Comparison of ENCODE assay signal across 32 mouse cellular contexts in the genomic region with DNA sequence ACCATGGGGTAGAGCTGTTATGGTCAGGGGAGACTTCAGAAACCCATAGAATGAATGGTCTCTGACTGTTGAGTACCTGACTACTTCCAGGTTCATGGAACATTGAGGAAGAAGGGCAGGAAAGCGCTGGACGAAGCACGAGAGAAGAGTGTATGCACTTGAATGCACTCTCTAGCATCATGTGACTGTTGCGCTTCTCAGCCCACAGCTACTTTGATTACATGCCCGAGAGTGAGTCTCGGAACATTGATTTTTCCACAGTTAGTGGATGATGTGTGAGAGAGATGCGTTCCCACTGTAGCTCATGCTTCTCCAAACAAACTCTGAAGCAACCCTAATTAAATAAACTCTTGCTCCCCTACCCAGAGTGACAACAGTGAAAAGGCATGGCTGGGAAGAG.
A peak's percentile ranks its signal among the peaks of the same experiment; 100 is the strongest.
DNase-seq lines count a peak whose midpoint lies in the region; ATAC-seq and TF ChIP-seq lines count a peak whose summit lies in the region.
"Had no signal": no experiment of that assay in that cellular context is flagged by ENCODE, and none has a peak within 500 bp of the region (broad histone marks: within the 10 kb centered on the region; RNA-seq: fewer than 3 reads in every experiment).

No protein-coding gene starts in this region.

- H3K4me1 ChIP-seq in kidney, postnatal 0 days (replicated peaks; ENCODE audit: insufficient read depth, low read length) = no peaks in the 10 kb centered on the region
- peaks cover 3% of the 10 kb centered on the region; the same call in 1 of the 2 replicates for H3K4me1 ChIP-seq in lung, embryonic 16.5 days (replicated peaks; ENCODE audit: control insufficient read depth, insufficient read depth, low read length)
- H3K4me1 ChIP-seq in lung, postnatal 0 days (ENCODE audit: insufficient read depth, low read depth, low read length) = no peaks in the 10 kb centered on the region
- no peaks in the 10 kb centered on the region for H3K4me1 ChIP-seq in intestine, embryonic 15.5 days (replicated peaks)
- H3K4me1 ChIP-seq: embryonic facial prominence, embryonic 13.5 days; limb, embryonic 12.5 days had no signal

- no peak overlapping the region for H3K27ac ChIP-seq in kidney, postnatal 0 days
- no peak overlapping the region for H3K27ac ChIP-seq in lung, embryonic 16.5 days (ENCODE audit: low read length)
- no peak overlapping the region for H3K27ac ChIP-seq in lung, postnatal 0 days (ENCODE audit: low read length)
- no peak overlapping the region for H3K27ac ChIP-seq in intestine, embryonic 15.5 days
- H3K27ac ChIP-seq: embryonic facial prominence, embryonic 13.5 days; forebrain, embryonic 10.5 days; forebrain, embryonic 15.5 days; heart, adult 2 months; heart, embryonic 13.5 days; hindbrain, embryonic 14.5 days; layer of hippocampus, adult 2 months; left cerebral cortex, adult 2 months; limb, embryonic 12.5 days; macrophage; neural tube, embryonic 15.5 days; stomach, embryonic 15.5 days had no signal

- no peaks in the 10 kb centered on the region for H3K9me3 ChIP-seq in kidney, postnatal 0 days (replicated peaks; ENCODE audit: low read length)
- H3K9me3 ChIP-seq in lung, embryonic 16.5 days (ENCODE audit: control insufficient read depth, low read length) = no peaks in the 10 kb centered on the region
- no peaks in the 10 kb centered on the region for H3K9me3 ChIP-seq in lung, postnatal 0 days (ENCODE audit: low read length)
- no peaks in the 10 kb centered on the region for H3K9me3 ChIP-seq in intestine, embryonic 15.5 days
- H3K9me3 ChIP-seq: embryonic facial prominence, embryonic 13.5 days; forebrain, embryonic 10.5 days; forebrain, embryonic 15.5 days; heart, embryonic 13.5 days; limb, embryonic 12.5 days; neural tube, embryonic 15.5 days; stomach, embryonic 15.5 days had no signal

- no peak for TF ChIP-seq EP300 in lung, postnatal 0 days (IDR thresholded peaks at IDR 0.05)

- no peak for TF ChIP-seq CTCF in kidney, postnatal 0 days (IDR thresholded peaks at IDR 0.05; ENCODE audit: low read depth)
- TF ChIP-seq CTCF in lung, postnatal 0 days (IDR thresholded peaks at IDR 0.05) = no peak

- no peak overlapping the region for H3K4me3 ChIP-seq in kidney, postnatal 0 days (replicated peaks; ENCODE audit: low read depth, low read length)
- no peak overlapping the region for H3K4me3 ChIP-seq in lung, embryonic 16.5 days (ENCODE audit: low read length)
- H3K4me3 ChIP-seq in lung, postnatal 0 days (ENCODE audit: low read depth, low read length) = no peak overlapping the region
- H3K4me3 ChIP-seq in intestine, embryonic 15.5 days (replicated peaks) = no peak overlapping the region
- H3K4me3 ChIP-seq: embryonic facial prominence, embryonic 13.5 days; forebrain, embryonic 10.5 days; forebrain, embryonic 15.5 days; heart, adult 2 months; heart, embryonic 13.5 days; layer of hippocampus, adult 2 months; left cerebral cortex, adult 2 months; limb, embryonic 12.5 days; neural tube, embryonic 15.5 days; stomach, embryonic 15.5 days had no signal

- peak; percentile 37 for DNase-seq in kidney, postnatal 0 days (ENCODE audit: low spot score)
- no peak for DNase-seq in kidney, postnatal 25 days
- no peak for DNase-seq in lung, postnatal 14 days
- peak; percentile 64 for DNase-seq in lung, postnatal 0 days (ENCODE audit: low spot score)
- DNase-seq: adrenal gland, postnatal 36 days; cerebellum, adult 18-20 months; cerebellum, postnatal 10 days; gastrocnemius, postnatal 36 days; heart, adult 2 months; heart, postnatal 10 days; kidney, adult 8-10 months; kidney, postnatal 36 days; midbrain, embryonic 14.5 days; retina, postnatal 1 day; right cerebral cortex, postnatal 14 days; thymus, postnatal 14 days had no signal

- 0 out of 2 replicates have a peak, but pooled peaks cover 3% of the 10 kb centered on the region for H3K36me3 ChIP-seq in kidney, postnatal 0 days (ENCODE audit: insufficient read depth, low read length)
- no peaks in the 10 kb centered on the region for H3K36me3 ChIP-seq in lung, embryonic 16.5 days (ENCODE audit: control insufficient read depth, insufficient read depth, low read length)
- H3K36me3 ChIP-seq in lung, postnatal 0 days (ENCODE audit: insufficient read depth, low read length) = no peaks in the 10 kb centered on the region
- no peaks in the 10 kb centered on the region for H3K36me3 ChIP-seq in intestine, embryonic 15.5 days
- H3K36me3 ChIP-seq: stomach, embryonic 15.5 days had no signal

- H3K27me3 ChIP-seq in kidney, postnatal 0 days (ENCODE audit: insufficient read depth, low read length) = no peaks in the 10 kb centered on the region
- no peaks in the 10 kb centered on the region for H3K27me3 ChIP-seq in lung, embryonic 16.5 days (ENCODE audit: control insufficient read depth, insufficient read depth, low read depth, low read length)
- no peaks in the 10 kb centered on the region for H3K27me3 ChIP-seq in lung, postnatal 0 days (replicated peaks; ENCODE audit: insufficient read depth, low read length)
- no peaks in the 10 kb centered on the region for H3K27me3 ChIP-seq in intestine, embryonic 15.5 days (replicated peaks)
- H3K27me3 ChIP-seq: embryonic facial prominence, embryonic 13.5 days; forebrain, embryonic 15.5 days; heart, embryonic 13.5 days; limb, embryonic 12.5 days; neural tube, embryonic 15.5 days; stomach, embryonic 15.5 days had no signal

- ATAC-seq in kidney, postnatal 0 days (replicated peaks; ENCODE audit: low FRiP score, low read depth) = no peak
- peak; percentile 79 for ATAC-seq in lung, embryonic 16.5 days (ENCODE audit: low read depth)
- ATAC-seq in lung, postnatal 0 days = peak; percentile 82
- ATAC-seq in intestine, embryonic 15.5 days = no peak
- no peak for ATAC-seq in monocyte, adult 5-6 weeks (replicated peaks; ENCODE audit: insufficient number of reproducible peaks, low FRiP score, low TSS enrichment, poor library complexity, severe bottlenecking)
- ATAC-seq: CD4-positive, CD25-positive, alpha-beta regulatory T cell, adult 4 months; forebrain, embryonic 15.5 days; inflammation-experienced regulatory T-cells, adult 6 months had no signal

- no peak overlapping the region for H3K4me2 ChIP-seq in kidney, postnatal 0 days (ENCODE audit: low read length)
- no peak overlapping the region for H3K4me2 ChIP-seq in lung, embryonic 16.5 days (ENCODE audit: low read depth, low read length)
- no peak overlapping the region for H3K4me2 ChIP-seq in lung, postnatal 0 days (replicated peaks; ENCODE audit: low read depth, low read length)
- no peak overlapping the region for H3K4me2 ChIP-seq in intestine, embryonic 15.5 days (replicated peaks)
- H3K4me2 ChIP-seq: embryonic facial prominence, embryonic 13.5 days; forebrain, embryonic 15.5 days; heart, embryonic 13.5 days; hindbrain, embryonic 14.5 days; limb, embryonic 12.5 days; neural tube, embryonic 15.5 days; stomach, embryonic 15.5 days had no signal

- no peak overlapping the region for H3K9ac ChIP-seq in kidney, postnatal 0 days (ENCODE audit: low read depth, low read length)
- H3K9ac ChIP-seq in lung, embryonic 16.5 days (ENCODE audit: low read length) = no peak overlapping the region
- no peak overlapping the region for H3K9ac ChIP-seq in lung, postnatal 0 days (replicated peaks; ENCODE audit: low read depth)
- no peak overlapping the region for H3K9ac ChIP-seq in intestine, embryonic 15.5 days
- H3K9ac ChIP-seq: embryonic facial prominence, embryonic 13.5 days; forebrain, embryonic 15.5 days; heart, embryonic 13.5 days; hindbrain, embryonic 14.5 days; limb, embryonic 12.5 days; neural tube, embryonic 15.5 days; stomach, embryonic 15.5 days had no signal

- WGBS in kidney, postnatal 0 days = 54% methylated on average over 7 of the region's 7 CpGs
- 66% methylated on average over 7 of the region's 7 CpGs for WGBS in lung, embryonic 16.5 days
- 70% methylated on average over 7 of the region's 7 CpGs for WGBS in lung, postnatal 0 days
- 87% methylated on average over 7 of the region's 7 CpGs for WGBS in intestine, embryonic 15.5 days

Comparison
In these comparisons a context has a peak if more than half of its experiments do, and no peak if none do; other contexts are left out.
1. DNase-seq: peak in kidney, postnatal 0 days (single experiment) and lung, postnatal 0 days (single experiment); none in kidney, postnatal 25 days (0 of 2) and lung, postnatal 14 days (single experiment).
2. ATAC-seq: peak in lung, embryonic 16.5 days (single experiment) and lung, postnatal 0 days (single experiment); none in kidney, postnatal 0 days (single experiment), intestine, embryonic 15.5 days (single experiment) and monocyte, adult 5-6 weeks (single experiment).